Mouse (Mus musculus): ENCODE results near the gene Shisa5. TPM values are rescaled to one million over a fixed set of nuclear protein-coding genes. Genes with fewer than 3 reads are reported as not detected.
A peak's percentile ranks its signal among the peaks of the same experiment; 100 is the strongest.

The Shisa5 gene
- polyA plus RNA-seq, 1 experiment, result 48.3 TPM

- Histone ChIP-seq H3K27me3 (ENCODE audit: control insufficient read depth, insufficient read depth, low read length, poor library complexity, severe bottlenecking) (no peaks in the 10 kb centered on the region), H3K36me3 (ENCODE audit: control insufficient read depth, insufficient read depth, low read length, poor library complexity, severe bottlenecking) (no peaks in the 10 kb centered on the region), H3K4me3 (ENCODE audit: low read depth, low read length) (no peak overlapping the region), H3K9ac (ENCODE audit: low read depth, poor library complexity, severe bottlenecking) (no peak overlapping the region), H3K9me3 (replicated peaks; ENCODE audit: control insufficient read depth, insufficient read depth, low read length, poor library complexity, severe bottlenecking) (no peaks in the 10 kb centered on the region), H3K27ac (ENCODE audit: insufficient read depth, low read length) (no peak overlapping the region), H3K4me1 (ENCODE audit: control insufficient read depth, insufficient read depth, low read length) (no peaks in the 10 kb centered on the region)
- TF ChIP-seq EP300 (IDR thresholded peaks at IDR 0.05; ENCODE audit: insufficient read depth, low read depth, low read length) (no peak), POLR2A (IDR thresholded peaks at IDR 0.05; ENCODE audit: insufficient read depth, low read length) (no peak), CTCF (IDR thresholded peaks at IDR 0.05; ENCODE audit: low read depth, low read length) (no peak)
These were observed 1.3 kb downstream of the Shisa5 start for GRCm38 (mm10) chr9:109039681-109040080.

GRCm38 (mm10) chr9:109040216-109040615 lies 1.9 kb downstream of the Shisa5 start:
- Histone ChIP-seq H3K36me3 (ENCODE audit: control insufficient read depth, insufficient read depth, low read length, poor library complexity, severe bottlenecking) (no peaks in the 10 kb centered on the region), H3K4me3 (ENCODE audit: low read depth, low read length) (no peak overlapping the region), H3K9ac (ENCODE audit: low read depth, poor library complexity, severe bottlenecking) (no peak overlapping the region), H3K9me3 (replicated peaks; ENCODE audit: control insufficient read depth, insufficient read depth, low read length, poor library complexity, severe bottlenecking) (no peaks in the 10 kb centered on the region), H3K27me3 (ENCODE audit: control insufficient read depth, insufficient read depth, low read length, poor library complexity, severe bottlenecking) (no peaks in the 10 kb centered on the region), H3K27ac (ENCODE audit: insufficient read depth, low read length) (no peak overlapping the region), H3K4me1 (ENCODE audit: control insufficient read depth, insufficient read depth, low read length) (no peaks in the 10 kb centered on the region)
- no peak for TF ChIP-seq EP300 (IDR thresholded peaks at IDR 0.05; ENCODE audit: insufficient read depth, low read depth, low read length)
- no peak for TF ChIP-seq POLR2A (IDR thresholded peaks at IDR 0.05; ENCODE audit: insufficient read depth, low read length)
- TF ChIP-seq CTCF (IDR thresholded peaks at IDR 0.05; ENCODE audit: low read depth, low read length), result no peak

- no peak overlapping the region for H3K4me3 ChIP-seq (ENCODE audit: low read depth, low read length)
- H3K9me3 ChIP-seq (replicated peaks; ENCODE audit: control insufficient read depth, insufficient read depth, low read length, poor library complexity, severe bottlenecking), result no peaks in the 10 kb centered on the region
- H3K4me1 ChIP-seq (ENCODE audit: control insufficient read depth, insufficient read depth, low read length), result no peaks in the 10 kb centered on the region
- no peaks in the 10 kb centered on the region for H3K36me3 ChIP-seq (ENCODE audit: control insufficient read depth, insufficient read depth, low read length, poor library complexity, severe bottlenecking)
- TF ChIP-seq POLR2A (IDR thresholded peaks at IDR 0.05; ENCODE audit: insufficient read depth, low read length) (no peak), EP300 (IDR thresholded peaks at IDR 0.05; ENCODE audit: insufficient read depth, low read depth, low read length) (no peak), CTCF (IDR thresholded peaks at IDR 0.05; ENCODE audit: low read depth, low read length) (no peak)
- no peak overlapping the region for H3K9ac ChIP-seq (ENCODE audit: low read depth, poor library complexity, severe bottlenecking)
- H3K27ac ChIP-seq (ENCODE audit: insufficient read depth, low read length), result no peak overlapping the region
- H3K27me3 ChIP-seq (ENCODE audit: control insufficient read depth, insufficient read depth, low read length, poor library complexity, severe bottlenecking), result no peaks in the 10 kb centered on the region
These were observed 2.5 kb downstream of the Shisa5 start for GRCm38 (mm10) chr9:109040906-109041305.

- no peak overlapping the region for H3K4me3 ChIP-seq (ENCODE audit: low read depth, low read length)
- H3K9ac ChIP-seq (ENCODE audit: low read depth, poor library complexity, severe bottlenecking), result no peak overlapping the region
- H3K4me1 ChIP-seq (ENCODE audit: control insufficient read depth, insufficient read depth, low read length), result no peaks in the 10 kb centered on the region
- H3K27me3 ChIP-seq (ENCODE audit: control insufficient read depth, insufficient read depth, low read length, poor library complexity, severe bottlenecking), result no peaks in the 10 kb centered on the region
- TF ChIP-seq EP300 (IDR thresholded peaks at IDR 0.05; ENCODE audit: insufficient read depth, low read depth, low read length) (no peak), CTCF (IDR thresholded peaks at IDR 0.05; ENCODE audit: low read depth, low read length) (no peak), POLR2A (IDR thresholded peaks at IDR 0.05; ENCODE audit: insufficient read depth, low read length) (no peak)
- H3K36me3 ChIP-seq (ENCODE audit: control insufficient read depth, insufficient read depth, low read length, poor library complexity, severe bottlenecking), result no peaks in the 10 kb centered on the region
- no peak overlapping the region for H3K27ac ChIP-seq (ENCODE audit: insufficient read depth, low read length)
- no peaks in the 10 kb centered on the region for H3K9me3 ChIP-seq (replicated peaks; ENCODE audit: control insufficient read depth, insufficient read depth, low read length, poor library complexity, severe bottlenecking)
These were observed 3.0 kb downstream of the Shisa5 start for GRCm38 (mm10) chr9:109041351-109041750.

- Histone ChIP-seq H3K36me3 (ENCODE audit: control insufficient read depth, insufficient read depth, low read length, poor library complexity, severe bottlenecking) (no peaks in the 10 kb centered on the region), H3K9me3 (replicated peaks; ENCODE audit: control insufficient read depth, insufficient read depth, low read length, poor library complexity, severe bottlenecking) (no peaks in the 10 kb centered on the region), H3K27ac (ENCODE audit: insufficient read depth, low read length) (no peak overlapping the region), H3K27me3 (ENCODE audit: control insufficient read depth, insufficient read depth, low read length, poor library complexity, severe bottlenecking) (no peaks in the 10 kb centered on the region), H3K9ac (ENCODE audit: low read depth, poor library complexity, severe bottlenecking) (no peak overlapping the region), H3K4me1 (ENCODE audit: control insufficient read depth, insufficient read depth, low read length) (no peaks in the 10 kb centered on the region), H3K4me3 (ENCODE audit: low read depth, low read length) (no peak overlapping the region)
- TF ChIP-seq CTCF (IDR thresholded peaks at IDR 0.05; ENCODE audit: low read depth, low read length) (peak; percentile 72), EP300 (IDR thresholded peaks at IDR 0.05; ENCODE audit: insufficient read depth, low read depth, low read length) (no peak)
These were observed 7.9 kb downstream of the Shisa5 start for GRCm38 (mm10) chr9:109046306-109046705.

GRCm38 (mm10) chr9:109049316-109049715 lies 11.0 kb downstream of the Shisa5 start:
- Histone ChIP-seq H3K9ac (ENCODE audit: low read depth, poor library complexity, severe bottlenecking) (peak overlapping the region; percentile 27), H3K4me1 (ENCODE audit: control insufficient read depth, insufficient read depth, low read length) (peaks cover 3% of the 10 kb centered on the region), H3K27me3 (ENCODE audit: control insufficient read depth, insufficient read depth, low read length, poor library complexity, severe bottlenecking) (no peaks in the 10 kb centered on the region), H3K9me3 (replicated peaks; ENCODE audit: control insufficient read depth, insufficient read depth, low read length, poor library complexity, severe bottlenecking) (no peaks in the 10 kb centered on the region), H3K27ac (ENCODE audit: insufficient read depth, low read length) (no peak overlapping the region), H3K4me3 (ENCODE audit: low read depth, low read length) (peak overlapping the region; percentile 20; the same call in 1 of the 2 replicates), H3K36me3 (ENCODE audit: control insufficient read depth, insufficient read depth, low read length, poor library complexity, severe bottlenecking) (no peaks in the 10 kb centered on the region)
- no peak for TF ChIP-seq POLR2A (IDR thresholded peaks at IDR 0.05; ENCODE audit: insufficient read depth, low read length)
- TF ChIP-seq CTCF (IDR thresholded peaks at IDR 0.05; ENCODE audit: low read depth, low read length), result no peak
- TF ChIP-seq EP300 (IDR thresholded peaks at IDR 0.05; ENCODE audit: insufficient read depth, low read depth, low read length), result no peak

Measured in ES-Bruce4 (cell line).